Mouse (Mus musculus) CD4-positive naive resting alpha-beta T cell, adult 57 days (primary cell): ENCODE results near the gene Gstm7. TPM values are rescaled to one million over a fixed set of nuclear protein-coding genes. Genes with fewer than 3 reads are reported as not detected.

Source experiments
- total RNA-seq: library from RNA; stranded (reverse); gene quantifications from one replicate; pipeline ENCODE4 v1.2.4, GENCODE M21; 2023

The Gstm7 gene
- total RNA-seq = 2.7 TPM

GRCm38 (mm10) chr3:107931670-107932069 is at the start of gene Gstm7:
Gstm7 (minus strand) TSS chr3:107931817.

GRCm38 (mm10) chr3:107968724-107969395 is 37.2 kb upstream of the Gstm7 start, which contains the start of gene Gstm3:
Gstm3 (minus strand) TSS chr3:107969283.

GRCm38 (mm10) chr3:107943239-107943990 is 11.8 kb upstream of the Gstm7 start, which contains the start of gene Gstm6:
Gstm6 (minus strand) TSS chr3:107943749.

GRCm38 (mm10) chr3:107895720-107896569 is 35.7 kb downstream of the Gstm7 start, which contains the start of gene Gstm5:
Gstm5 (plus strand) TSS chr3:107895821.

GRCm38 (mm10) chr3:107877005-107877404 is 54.6 kb downstream of the Gstm7 start, which contains the start of gene Eps8l3:
Eps8l3 (plus strand) TSS chr3:107877229.

Other genes starting within 250 kb of the Gstm7 start
- gene Ahcyl1, start 235.3 kb downstream of the Gstm7 start, total RNA-seq = 71.0 TPM
- 5.2 TPM for gene Csf1, start 171.3 kb downstream of the Gstm7 start, total RNA-seq
- not detected for gene Eps8l3, start 54.6 kb downstream of the Gstm7 start, total RNA-seq
- gene Gstm5, start 36.0 kb downstream of the Gstm7 start, total RNA-seq = not detected
- gene Gstm6, start 11.9 kb upstream of the Gstm7 start, total RNA-seq = not detected
- gene Gstm3, start 37.5 kb upstream of the Gstm7 start, total RNA-seq = not detected
- 1.3 TPM for gene Gstm2, start 54.6 kb upstream of the Gstm7 start, total RNA-seq
- 9.4 TPM for gene Gstm1, start 86.2 kb upstream of the Gstm7 start, total RNA-seq
- gene Gstm4, start 113.1 kb upstream of the Gstm7 start, total RNA-seq = 3.9 TPM
- 33.1 TPM for gene Ampd2, start 154.8 kb upstream of the Gstm7 start, total RNA-seq
- not detected for gene Gnat2, start 161.0 kb upstream of the Gstm7 start, total RNA-seq
- 86.8 TPM for gene Gnai3, start 214.3 kb upstream of the Gstm7 start, total RNA-seq
- gene Gpr61, start 223.1 kb upstream of the Gstm7 start, total RNA-seq = not detected